Mouse (Mus musculus) intestine, postnatal 0 days (tissue): ENCODE results near the gene Ttc9c. TPM values are rescaled to one million over a fixed set of nuclear protein-coding genes. Genes with fewer than 3 reads are reported as not detected.

ENCODE experiments used
- ATAC-seq: fragments of 200-750 bp; cut with Nextera tagmentation; 2 replicates; pipeline ENCODE4 v1.8.0; 2017; ENCODE audit warnings: mild to moderate bottlenecking, moderate TSS enrichment, moderate library complexity
- H3K27ac ChIP-seq: fragments of 300-500 bp; sonication (generic); 2 replicates; pipeline ENCODE4 v1.5.1; 2014; ENCODE audit warnings: mild to moderate bottlenecking, low read depth, low read length, moderate library complexity
- H3K27me3 ChIP-seq: fragments of 300-500 bp; sonication (generic); replicated peaks from 2 replicates; pipeline ENCODE4 v1.6.1; 2014; ENCODE audit warnings: low read length, mixed read lengths; ENCODE audit not compliant: control insufficient read depth, insufficient read depth
- H3K36me3 ChIP-seq: fragments of 300-500 bp; sonication (generic); 2 replicates; pipeline ENCODE4 v1.6.1; 2014; ENCODE audit warnings: mild to moderate bottlenecking, moderate library complexity; ENCODE audit not compliant: control insufficient read depth, insufficient read depth
- H3K4me1 ChIP-seq: fragments of 300-500 bp; sonication (generic); replicated peaks from 2 replicates; pipeline ENCODE4 v1.6.1; 2014; ENCODE audit warnings: antibody characterized with exemption, low read length, mixed read lengths; ENCODE audit not compliant: control insufficient read depth, insufficient read depth
- H3K4me2 ChIP-seq: fragments of 300-500 bp; sonication (generic); replicated peaks from 2 replicates; pipeline ENCODE4 v1.6.1; 2014; ENCODE audit warnings: low read depth, mild to moderate bottlenecking, moderate library complexity
- H3K4me3 ChIP-seq: fragments of 300-500 bp; sonication (generic); 2 replicates; pipeline ENCODE4 v1.5.1; 2014; ENCODE audit warnings: low read depth, low read length
- H3K9ac ChIP-seq: fragments of 300-500 bp; sonication (generic); 2 replicates; pipeline ENCODE4 v1.6.1; 2014; ENCODE audit warnings: mild to moderate bottlenecking, low read depth, low read length
- H3K9me3 ChIP-seq: fragments of 300-500 bp; sonication (generic); 2 replicates; pipeline ENCODE4 v1.6.1; 2016; ENCODE audit warnings: mixed run types; ENCODE audit not compliant: control insufficient read depth
- CTCF ChIP-seq: sonication (generic); IDR thresholded peaks from 2 replicates; pipeline ENCODE4 v1.5.1; 2016; ENCODE audit warnings: low read depth, mild to moderate bottlenecking, control low read depth, antibody characterized with exemption, moderate library complexity
- WGBS: fragments of 180-500 bp; shearing (Covaris S2); extraction: QIAGEN DNeasy Blood & Tissue Kit; methylation state at CpG from one replicate; pipeline ENCODE4 v1.1.7; 2014; 5-methylcytosine and 5-hydroxymethylcytosine counted together
- polyA plus RNA-seq: library from polyadenylated mRNA; unstranded; fragments of >200 nt; fragmentation: Nextera tagmentation; extraction: Ambion mirVana; gene quantifications from 2 replicates; pipeline ENCODE4 v1.2.1, GENCODE M21; 2015

The Ttc9c gene
- polyA plus RNA-seq, 1 experiment from 2014 or later = 18.2 TPM

DNA sequence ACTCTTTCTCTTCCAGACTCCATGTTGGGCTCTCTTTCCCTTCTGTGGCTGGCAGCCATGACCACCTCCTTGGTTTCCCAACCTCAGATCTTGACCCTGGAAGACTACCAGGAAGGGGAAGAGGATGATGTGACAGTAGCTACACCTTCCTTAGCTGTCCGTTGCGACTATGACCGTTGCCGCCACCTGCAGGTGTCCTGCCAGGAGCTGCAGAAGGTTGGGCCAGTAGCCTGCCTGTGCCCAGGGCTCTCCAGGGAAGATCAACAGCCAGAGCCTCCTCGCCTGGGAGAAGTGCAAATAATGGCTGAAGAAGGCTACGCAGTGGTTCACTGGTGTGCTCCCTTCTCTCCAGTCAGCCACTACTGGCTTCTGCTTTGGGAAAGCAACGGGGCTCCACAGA lies 32.5 kb upstream of the Ttc9c start:
- no peaks in the 10 kb centered on the region for H3K4me1 ChIP-seq
- WGBS = 40% methylated on average over 7 of the region's 7 CpGs
- peak; percentile 35 for TF ChIP-seq CTCF
- H3K36me3 ChIP-seq = peaks cover 13% of the 10 kb centered on the region
- no peaks in the 10 kb centered on the region for H3K9me3 ChIP-seq
- H3K4me3 ChIP-seq = no peak overlapping the region
- no peak for ATAC-seq
- H3K27ac ChIP-seq = no peak overlapping the region
- no peak overlapping the region for H3K9ac ChIP-seq
- peak overlapping the region; percentile 14; the same call in 1 of the 2 replicates for H3K4me2 ChIP-seq
- H3K27me3 ChIP-seq = no peaks in the 10 kb centered on the region

DNA sequence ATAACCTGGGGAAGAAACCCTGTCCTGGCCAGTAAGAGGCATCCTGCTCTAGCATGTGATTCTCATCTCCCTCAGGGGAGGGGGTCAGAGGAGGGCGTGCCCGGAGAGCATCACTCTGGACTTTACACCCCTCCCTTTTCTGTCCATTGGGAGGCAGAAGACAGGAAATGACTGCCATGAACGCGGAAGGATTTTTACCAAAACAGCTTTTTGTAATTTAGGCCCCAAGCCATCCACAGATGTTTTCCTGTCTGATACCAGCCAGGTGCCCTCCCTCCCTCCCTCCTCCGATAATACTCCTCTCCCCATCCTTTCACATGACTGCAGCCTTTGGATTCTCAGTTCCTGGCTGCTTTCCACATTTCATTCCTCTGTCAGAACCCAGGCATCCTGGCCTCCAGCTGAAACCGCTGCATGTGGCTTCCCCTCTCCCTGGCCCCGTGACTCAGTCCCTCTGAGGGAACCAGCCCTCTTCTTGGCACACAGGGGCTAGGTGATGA lies 31.3 kb upstream of the Ttc9c start, which contains the start of gene Lrrn4cl:
TSS of gene Lrrn4cl (plus strand) at position 367 of the 500 bp plus-strand sequence.
- Histone ChIP-seq H3K9ac (0 out of 2 replicates have a peak within 1 kb of the TSS, but pooled peaks have one; percentile 23), H3K27me3 (no peaks in the 10 kb centered on the region), H3K4me3 (no peak within 1 kb of the TSS), H3K36me3 (peaks cover 23% of the 10 kb centered on the region), H3K27ac (peak within 1 kb of the TSS; percentile 11), H3K4me1 (no peaks in the 10 kb centered on the region), H3K9me3 (no peaks in the 10 kb centered on the region), H3K4me2 (peak within 1 kb of the TSS; percentile 14; the same call in 1 of the 2 replicates)
- no peak for TF ChIP-seq CTCF
- peak; percentile 74 for ATAC-seq
- WGBS = 21% methylated on average over 7 of the region's 7 CpGs

DNA sequence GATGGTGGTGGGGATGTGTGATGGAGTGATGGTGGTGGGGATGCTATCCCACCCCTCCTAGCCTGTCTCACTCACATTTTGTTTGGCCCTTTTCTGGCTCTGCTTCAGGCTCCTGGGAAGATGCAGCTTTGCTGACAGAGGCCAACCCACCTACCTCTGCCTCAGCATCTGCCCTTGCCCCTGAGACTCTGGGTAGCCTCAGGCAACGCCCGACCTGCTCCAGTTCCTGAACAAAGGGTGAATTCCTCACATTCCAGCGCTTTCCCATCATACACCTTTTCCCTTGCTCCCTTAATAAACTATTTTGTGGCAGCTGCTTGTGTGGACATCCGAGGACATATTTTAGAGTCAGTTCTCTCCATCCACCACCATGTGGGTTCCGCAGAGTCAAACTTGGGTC lies 29.2 kb upstream of the Ttc9c start:
- H3K9ac ChIP-seq = no peak overlapping the region
- H3K9me3 ChIP-seq = no peaks in the 10 kb centered on the region
- TF ChIP-seq CTCF = no peak
- H3K27ac ChIP-seq = no peak overlapping the region
- no peak for ATAC-seq
- 64% methylated on average over 5 of the region's 5 CpGs for WGBS
- H3K4me2 ChIP-seq = no peak overlapping the region
- H3K4me1 ChIP-seq = no peaks in the 10 kb centered on the region
- H3K27me3 ChIP-seq = no peaks in the 10 kb centered on the region
- H3K4me3 ChIP-seq = no peak overlapping the region
- H3K36me3 ChIP-seq = peaks cover 23% of the 10 kb centered on the region

DNA sequence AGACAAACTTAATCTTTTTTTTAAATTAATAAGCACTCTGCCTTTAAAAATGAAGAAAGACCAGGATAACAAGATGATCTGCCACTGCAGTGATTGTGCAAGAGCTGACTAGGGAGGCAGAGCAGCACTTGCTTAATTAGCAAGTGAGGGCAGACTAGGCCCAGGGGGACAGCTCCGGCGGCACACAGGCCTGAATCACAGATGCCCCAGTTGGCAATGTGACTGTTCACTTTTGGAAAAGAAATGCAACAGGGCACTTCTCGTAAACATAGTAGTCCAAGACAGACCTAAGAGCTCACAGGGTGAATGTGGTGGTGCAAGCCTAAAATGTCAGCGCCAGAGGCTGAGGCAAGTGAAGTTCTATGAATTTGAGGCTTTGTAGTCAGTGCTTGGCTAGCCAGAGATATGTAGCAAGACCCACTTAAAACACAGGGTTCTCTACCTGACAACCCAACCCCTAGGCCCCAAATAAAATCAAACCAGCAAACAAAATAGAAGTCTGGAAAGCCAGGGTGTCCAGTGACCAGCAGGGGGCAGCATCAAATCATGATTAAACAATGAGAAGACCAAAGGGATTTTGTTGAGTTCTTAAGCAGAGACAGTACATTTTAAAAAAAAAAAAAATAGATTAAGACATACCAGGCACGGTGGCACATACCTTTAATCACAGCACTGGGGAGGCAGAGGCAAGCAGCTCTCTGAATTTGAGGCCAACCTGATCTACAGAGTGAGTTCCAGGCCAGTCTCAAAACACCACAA lies 25.4 kb upstream of the Ttc9c start:
- no peaks in the 10 kb centered on the region for H3K9me3 ChIP-seq
- H3K4me1 ChIP-seq = no peaks in the 10 kb centered on the region
- H3K4me2 ChIP-seq = no peak overlapping the region
- H3K36me3 ChIP-seq = peaks cover 23% of the 10 kb centered on the region
- no peak for ATAC-seq
- H3K27ac ChIP-seq = no peak overlapping the region
- no peaks in the 10 kb centered on the region for H3K27me3 ChIP-seq
- WGBS = 64% methylated on average over 5 of the region's 5 CpGs
- peak; percentile 76 for TF ChIP-seq CTCF
- no peak overlapping the region for H3K9ac ChIP-seq
- H3K4me3 ChIP-seq = no peak overlapping the region

DNA sequence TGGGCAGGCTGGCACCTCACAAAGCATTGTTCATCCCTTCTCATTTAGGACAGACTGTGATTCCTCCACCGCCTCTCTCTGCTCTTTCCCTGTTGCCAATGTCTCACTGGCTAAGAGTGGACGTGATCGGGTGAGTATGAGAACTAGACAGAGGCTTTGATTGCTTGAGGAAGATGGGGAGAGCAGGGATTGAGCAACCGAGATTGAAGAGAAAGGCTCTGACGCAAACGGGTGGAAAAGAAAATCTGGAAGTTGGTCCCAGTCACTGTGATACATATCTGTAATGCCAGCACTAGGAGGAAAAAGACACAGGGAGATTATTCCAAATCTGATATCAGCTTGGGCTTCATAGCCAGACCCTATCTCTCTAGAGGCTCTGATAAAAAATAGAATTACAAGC lies 23.8 kb upstream of the Ttc9c start:
- Histone ChIP-seq H3K9me3 (no peaks in the 10 kb centered on the region), H3K27ac (no peak overlapping the region), H3K4me2 (no peak overlapping the region), H3K4me3 (no peak overlapping the region), H3K9ac (no peak overlapping the region), H3K36me3 (peaks cover 23% of the 10 kb centered on the region), H3K27me3 (no peaks in the 10 kb centered on the region), H3K4me1 (no peaks in the 10 kb centered on the region)
- no peak for ATAC-seq
- 87% methylated on average over 6 of the region's 6 CpGs for WGBS
- TF ChIP-seq CTCF = no peak

DNA sequence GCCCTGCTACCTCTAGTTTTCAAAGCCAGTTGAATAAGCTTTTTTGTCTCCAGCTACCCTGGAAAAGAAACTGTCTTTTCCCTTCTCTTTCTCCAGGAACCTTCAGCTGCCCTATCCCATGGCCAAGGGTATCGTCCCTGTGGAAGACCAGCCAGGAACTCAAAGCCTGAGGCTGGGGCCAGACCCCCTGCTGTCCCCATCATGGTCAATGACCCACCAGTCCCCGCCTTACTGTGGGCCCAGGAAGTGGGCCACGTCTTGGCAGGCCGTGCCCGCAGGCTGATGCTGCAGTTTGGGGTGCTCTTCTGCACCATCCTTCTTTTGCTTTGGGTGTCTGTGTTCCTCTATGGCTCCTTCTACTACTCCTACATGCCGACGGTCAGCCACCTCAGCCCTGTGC lies 21.9 kb upstream of the Ttc9c start:
- no peak for ATAC-seq
- 94% methylated on average over 7 of the region's 7 CpGs for WGBS
- Histone ChIP-seq H3K9ac (peak overlapping the region; percentile 60), H3K4me3 (peak overlapping the region; percentile 41; the same call in 1 of the 2 replicates), H3K27me3 (no peaks in the 10 kb centered on the region), H3K36me3 (peaks cover 4% of the 10 kb centered on the region), H3K4me2 (peak overlapping the region; percentile 66), H3K4me1 (no peaks in the 10 kb centered on the region), H3K27ac (no peak overlapping the region), H3K9me3 (no peaks in the 10 kb centered on the region)
- TF ChIP-seq CTCF = no peak
